Mouse (Mus musculus): ENCODE measurements around the gene Poln.

The Poln gene

GRCm38 (mm10) chr5:34168950-34169891 lies at the start of gene Poln, which contains the start of gene Haus3:
TSS of gene Poln (minus strand) at chr5:34169448.
TSS of gene Haus3 (minus strand) at chr5:34169527.
- peak; percentile 94 for DNase-seq (ENCODE audit: low spot score)

- DNase-seq (ENCODE audit: low spot score) = no peak
These were observed 49.4 kb upstream of the Poln start for GRCm38 (mm10) chr5:34218672-34219071.

- no peak for DNase-seq (ENCODE audit: low spot score)
These were observed 48.5 kb upstream of the Poln start for GRCm38 (mm10) chr5:34217756-34218155.

- no peak for DNase-seq (ENCODE audit: low spot score)
These were observed 46.8 kb upstream of the Poln start for GRCm38 (mm10) chr5:34216025-34216424.

GRCm38 (mm10) chr5:34213659-34214058 lies 44.4 kb upstream of the Poln start:
- no peak for DNase-seq (ENCODE audit: low spot score)

- peak; percentile 32 for DNase-seq (ENCODE audit: low spot score)
These were observed 41.0 kb upstream of the Poln start for GRCm38 (mm10) chr5:34210279-34210678.

- no peak for DNase-seq (ENCODE audit: low spot score)
These were observed 38.3 kb upstream of the Poln start for GRCm38 (mm10) chr5:34207503-34207902.

- DNase-seq (ENCODE audit: low spot score) = no peak
These were observed 36.5 kb upstream of the Poln start for GRCm38 (mm10) chr5:34205788-34206187.

- no peak for DNase-seq (ENCODE audit: low spot score)
These were observed 35.7 kb upstream of the Poln start for GRCm38 (mm10) chr5:34204911-34205310.

GRCm38 (mm10) chr5:34202006-34202405 lies 32.8 kb upstream of the Poln start:
- DNase-seq (ENCODE audit: low spot score) = no peak

- DNase-seq (ENCODE audit: low spot score) = no peak
These were observed 32.1 kb upstream of the Poln start for GRCm38 (mm10) chr5:34201396-34201795.

- DNase-seq (ENCODE audit: low spot score) = no peak
These were observed 29.4 kb upstream of the Poln start for GRCm38 (mm10) chr5:34198615-34199014.

GRCm38 (mm10) chr5:34197243-34197642 lies 28.0 kb upstream of the Poln start:
- DNase-seq (ENCODE audit: low spot score) = no peak

GRCm38 (mm10) chr5:34196423-34196822 lies 27.2 kb upstream of the Poln start:
- peak; percentile 45 for DNase-seq (ENCODE audit: low spot score)

- DNase-seq (ENCODE audit: low spot score) = no peak
These were observed 26.5 kb upstream of the Poln start for GRCm38 (mm10) chr5:34195786-34196185.

GRCm38 (mm10) chr5:34194975-34195662 lies 25.9 kb upstream of the Poln start:
- DNase-seq (ENCODE audit: low spot score) = no peak

GRCm38 (mm10) chr5:34194426-34194825 lies 25.2 kb upstream of the Poln start:
- DNase-seq (ENCODE audit: low spot score) = no peak

GRCm38 (mm10) chr5:34191843-34192242 lies 22.6 kb upstream of the Poln start:
- DNase-seq (ENCODE audit: low spot score) = no peak

GRCm38 (mm10) chr5:34191021-34191420 lies 21.8 kb upstream of the Poln start:
- DNase-seq (ENCODE audit: low spot score) = no peak

- no peak for DNase-seq (ENCODE audit: low spot score)
These were observed 20.3 kb upstream of the Poln start for GRCm38 (mm10) chr5:34189521-34189920.

- DNase-seq (ENCODE audit: low spot score) = no peak
These were observed 19.6 kb upstream of the Poln start for GRCm38 (mm10) chr5:34188856-34189255.

GRCm38 (mm10) chr5:34187601-34188316 lies 18.5 kb upstream of the Poln start, which contains the start of gene Mxd4:
TSS of gene Mxd4 (minus strand) at chr5:34187720.
- DNase-seq (ENCODE audit: low spot score) = peak; percentile 88
